Mouse (Mus musculus) forebrain, postnatal 0 days (tissue): ENCODE data around the gene Dnmt3b. TPM values are rescaled to one million over a fixed set of nuclear protein-coding genes. Genes with fewer than 3 reads are reported as not detected.
A peak's percentile ranks its signal among the peaks of the same experiment; 100 is the strongest.
"Not testable (repeated sequence)": the region's sequence is repeated elsewhere in the genome, so short reads cannot be mapped to it uniquely, and the experiment has no call there.

ENCODE experiments used
- ATAC-seq: fragments of 200-750 bp; cut with Nextera tagmentation; 2 replicates; pipeline ENCODE4 v1.8.0; 2017; ENCODE audit warnings: mild to moderate bottlenecking, moderate library complexity
- DNase-seq: peaks from one replicate; pipeline ENCODE4 v3.0.0-alpha.2; 2015
- H3K27ac ChIP-seq: fragments of 300-500 bp; sonication (generic); 2 replicates; pipeline ENCODE4 v1.5.1; 2014; ENCODE audit warnings: low read depth, mild to moderate bottlenecking, antibody characterized with exemption, low read length, moderate library complexity, mixed read lengths
- H3K27me3 ChIP-seq: fragments of 300-500 bp; sonication (generic); 2 replicates; pipeline ENCODE4 v1.6.1; 2014; ENCODE audit warnings: mild to moderate bottlenecking, low read length, mixed read lengths; ENCODE audit not compliant: insufficient read depth
- H3K36me3 ChIP-seq: fragments of 300-500 bp; sonication (generic); 2 replicates; pipeline ENCODE4 v1.6.1; 2014; ENCODE audit warnings: mild to moderate bottlenecking, moderate library complexity; ENCODE audit not compliant: insufficient read depth
- H3K4me1 ChIP-seq: fragments of 300-500 bp; sonication (generic); 2 replicates; pipeline ENCODE4 v1.6.1; 2014; ENCODE audit warnings: antibody characterized with exemption; ENCODE audit not compliant: insufficient read depth
- H3K4me2 ChIP-seq: fragments of 300-500 bp; sonication (generic); 2 replicates; pipeline ENCODE4 v1.6.1; 2014; ENCODE audit warnings: low read depth, mild to moderate bottlenecking, moderate library complexity
- H3K4me3 ChIP-seq: fragments of 300-500 bp; sonication (generic); 2 replicates; pipeline ENCODE4 v1.5.1; 2014; ENCODE audit warnings: low read depth, low read length, mixed read lengths
- H3K9ac ChIP-seq: fragments of 300-500 bp; sonication (generic); 2 replicates; pipeline ENCODE4 v1.6.1; 2014; ENCODE audit warnings: mild to moderate bottlenecking
- H3K9me3 ChIP-seq: fragments of 300-500 bp; sonication (generic); 2 replicates; pipeline ENCODE4 v1.6.1; 2016; ENCODE audit warnings: low read length
- CTCF ChIP-seq: sonication (generic); IDR thresholded peaks from 2 replicates; pipeline ENCODE4 v1.5.1; 2016; ENCODE audit warnings: antibody characterized with exemption, control low read depth, low read depth
- WGBS: fragments of 180-500 bp; shearing (Covaris S2); extraction: QIAGEN DNeasy Blood & Tissue Kit; methylation state at CpG from one replicate; pipeline ENCODE4 v1.1.7; 2014; 5-methylcytosine and 5-hydroxymethylcytosine counted together
- polyA plus RNA-seq: library from polyadenylated mRNA; unstranded; fragments of >200 nt; fragmentation: Nextera tagmentation; extraction: Ambion mirVana; gene quantifications from 2 replicates; pipeline ENCODE4 v1.2.1, GENCODE M21; 2015
- total RNA-seq: library from RNA; depleted of rRNA; stranded (reverse); fragments of >200 nt; gene quantifications from 2 replicates; pipeline ENCODE4 v1.2.3, GENCODE M21; 2014; rRNA removed

Gene Dnmt3b
- total and polyA plus RNA-seq, 2 experiments from 2014 or later = 1.9 to 3.9 TPM

DNA sequence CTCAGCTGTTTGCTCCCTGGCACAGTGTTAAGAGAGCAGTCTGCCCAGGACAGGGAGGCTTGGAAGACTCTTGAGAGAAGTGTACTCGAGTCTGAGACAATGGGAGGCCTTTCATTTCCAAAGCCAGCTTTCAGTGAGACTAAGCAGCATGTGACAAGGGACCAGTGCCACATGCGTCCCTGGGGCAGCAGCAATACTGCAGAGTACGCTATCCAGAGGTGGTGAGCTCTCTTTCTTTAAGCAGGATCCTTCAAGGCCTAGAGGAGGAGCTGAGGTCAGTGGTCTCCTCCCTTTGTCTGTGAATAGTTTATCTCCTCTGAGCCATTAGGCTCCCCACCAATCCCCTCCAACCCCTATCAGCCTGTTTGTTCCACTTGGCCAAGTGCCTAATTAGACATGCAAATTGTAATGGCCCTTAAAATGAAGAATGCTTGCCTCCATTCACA, 63.4 kb downstream of the Dnmt3b start:
- no peaks in the 10 kb centered on the region for H3K9me3 ChIP-seq
- H3K4me3 ChIP-seq = no peak overlapping the region
- no peaks in the 10 kb centered on the region for H3K36me3 ChIP-seq
- H3K9ac ChIP-seq = no peak overlapping the region
- no peak overlapping the region for H3K4me2 ChIP-seq
- peak; percentile 82 for ATAC-seq
- no peaks in the 10 kb centered on the region for H3K4me1 ChIP-seq
- peak; percentile 39 for DNase-seq
- WGBS = 15% methylated on average over 3 of the region's 3 CpGs
- TF ChIP-seq CTCF = no peak
- H3K27ac ChIP-seq = peak overlapping the region; percentile 62
- H3K27me3 ChIP-seq = no peaks in the 10 kb centered on the region

DNA sequence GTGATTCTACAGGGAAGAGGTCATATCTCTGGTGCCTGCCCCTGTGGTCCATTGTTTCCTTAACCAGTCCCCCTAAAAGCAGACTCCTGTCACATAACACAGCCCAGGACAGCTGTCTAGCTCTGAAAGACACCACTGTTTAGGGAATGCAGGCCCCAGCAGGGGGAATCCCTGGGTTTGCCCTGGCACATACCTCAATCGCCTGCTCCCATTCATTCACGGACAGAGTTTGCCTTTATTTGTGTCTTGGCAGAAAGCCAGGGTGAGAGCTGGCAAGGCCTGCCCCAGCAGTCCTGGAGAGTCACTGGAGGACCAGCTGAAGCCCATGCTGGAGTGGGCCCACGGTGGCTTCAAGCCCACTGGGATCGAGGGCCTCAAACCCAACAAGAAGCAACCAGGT, 64.0 kb downstream of the Dnmt3b start:
- Histone ChIP-seq H3K9ac (no peak overlapping the region), H3K27ac (peak overlapping the region; percentile 62; the same call in 1 of the 2 replicates), H3K9me3 (no peaks in the 10 kb centered on the region), H3K4me1 (no peaks in the 10 kb centered on the region), H3K4me3 (no peak overlapping the region), H3K27me3 (no peaks in the 10 kb centered on the region), H3K36me3 (no peaks in the 10 kb centered on the region), H3K4me2 (no peak overlapping the region)
- TF ChIP-seq CTCF = no peak
- DNase-seq = peak; percentile 74
- 12% methylated on average over 4 of the region's 4 CpGs for WGBS
- peak; percentile 89 for ATAC-seq

DNA sequence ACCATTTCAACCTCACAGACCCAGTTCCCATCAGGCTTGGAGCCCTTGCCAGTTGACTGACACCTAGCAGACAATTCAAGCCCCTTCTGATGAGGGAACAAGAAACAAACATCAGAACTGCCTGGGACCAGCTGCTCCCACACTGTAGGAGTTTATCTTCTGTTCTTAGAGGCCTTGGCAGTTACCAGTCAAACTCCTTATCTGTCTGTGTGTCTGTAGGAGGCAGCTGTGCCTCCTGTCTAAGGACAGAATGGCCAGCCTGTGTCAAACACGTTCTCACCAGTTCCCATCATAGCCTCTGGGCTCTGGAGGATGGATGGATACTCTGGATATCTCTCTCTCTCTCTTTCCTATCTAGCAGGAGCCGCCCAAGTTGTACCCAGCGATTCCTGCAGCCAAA, 68.6 kb downstream of the Dnmt3b start:
- not testable (repeated sequence) for H3K9ac ChIP-seq

DNA sequence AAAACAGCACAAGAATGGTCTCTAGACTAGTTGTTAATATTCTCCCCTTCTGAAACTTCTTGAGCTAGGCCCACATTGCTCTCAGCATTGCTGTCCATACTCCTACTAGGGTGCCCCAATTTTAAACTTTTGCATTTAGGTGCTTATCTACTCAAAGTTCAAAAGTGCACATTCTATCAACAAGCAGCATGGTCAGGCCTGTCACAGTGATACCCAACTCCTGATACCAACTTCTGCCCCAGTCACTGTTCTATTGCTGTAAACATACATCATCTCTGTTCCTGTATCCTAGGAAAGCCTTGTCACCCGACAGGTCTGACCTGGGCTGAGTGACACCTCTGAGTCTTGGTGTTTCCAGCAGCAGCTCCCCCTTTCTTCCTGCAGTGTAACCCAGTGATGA, 73.8 kb downstream of the Dnmt3b start:
- no peak overlapping the region for H3K27ac ChIP-seq
- 92% methylated on average over 1 of the region's 1 CpGs for WGBS

More for the DNA sequence above, 68.6 kb downstream of the Dnmt3b start:
- H3K27ac ChIP-seq, H3K4me2 ChIP-seq, DNase-seq, H3K36me3 ChIP-seq, H3K4me1 ChIP-seq, H3K9me3 ChIP-seq, H3K4me3 ChIP-seq, H3K27me3 ChIP-seq, ATAC-seq: not testable (repeated sequence)
- WGBS = 78% methylated on average over 3 of the region's 3 CpGs

DNA sequence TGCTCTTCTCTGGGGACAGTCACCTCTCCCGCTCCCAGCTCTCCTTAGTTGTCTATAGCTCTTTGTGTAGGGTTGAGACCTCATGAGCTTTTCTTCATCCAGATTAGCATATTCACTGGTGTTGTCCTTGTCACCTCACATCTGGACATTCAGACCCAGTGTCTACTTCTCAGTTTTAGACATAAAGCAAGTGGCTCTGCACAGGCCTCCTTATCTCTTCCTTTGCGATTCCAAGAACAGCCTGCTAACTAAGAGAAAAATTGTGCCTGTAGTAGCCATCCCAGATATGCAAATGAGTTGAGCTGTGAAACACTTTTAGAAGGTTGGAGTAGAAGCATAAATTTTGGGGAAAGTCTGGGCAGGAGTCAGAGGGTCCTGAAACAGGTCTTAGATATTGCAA, 75.2 kb downstream of the Dnmt3b start:
- no peak overlapping the region for H3K9ac ChIP-seq
- no peaks in the 10 kb centered on the region for H3K4me1 ChIP-seq
- TF ChIP-seq CTCF = no peak
- H3K27ac ChIP-seq = no peak overlapping the region
- DNase-seq (no peak), ATAC-seq (no peak)
- 69% methylated on average over 2 of the region's 2 CpGs for WGBS
- H3K27me3 ChIP-seq = no peaks in the 10 kb centered on the region
- H3K9me3 ChIP-seq = no peaks in the 10 kb centered on the region
- no peak overlapping the region for H3K4me3 ChIP-seq
- no peaks in the 10 kb centered on the region for H3K36me3 ChIP-seq
- H3K4me2 ChIP-seq = no peak overlapping the region

More for the DNA sequence above, 73.8 kb downstream of the Dnmt3b start:
- Histone ChIP-seq H3K9ac (no peak overlapping the region), H3K4me3 (no peak overlapping the region), H3K27me3 (no peaks in the 10 kb centered on the region), H3K9me3 (no peaks in the 10 kb centered on the region), H3K4me2 (no peak overlapping the region), H3K36me3 (no peaks in the 10 kb centered on the region), H3K4me1 (no peaks in the 10 kb centered on the region)
- TF ChIP-seq CTCF = no peak
- no peak for ATAC-seq
- DNase-seq = no peak

DNA sequence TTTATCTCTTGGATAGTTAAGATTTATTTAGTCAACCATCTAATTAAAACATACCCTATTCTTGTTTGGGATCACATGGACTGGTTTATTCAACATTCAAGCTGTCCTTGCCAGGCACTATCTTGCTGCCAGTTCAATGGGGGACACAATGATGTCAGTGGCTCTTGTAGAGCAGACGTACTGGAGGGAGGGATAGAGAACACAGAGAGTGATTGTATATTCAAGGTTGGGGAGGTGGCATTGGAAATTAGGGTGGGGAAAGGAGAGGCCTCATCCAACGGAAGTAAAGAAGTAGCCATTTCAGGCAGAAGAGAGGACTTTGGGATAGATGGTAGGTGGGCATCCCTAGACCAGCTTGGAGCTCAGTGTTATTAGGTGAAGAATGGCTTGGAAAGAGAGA, 75.6 kb downstream of the Dnmt3b start:
- Histone ChIP-seq H3K4me3 (no peak overlapping the region), H3K9me3 (no peaks in the 10 kb centered on the region), H3K27me3 (no peaks in the 10 kb centered on the region), H3K9ac (no peak overlapping the region), H3K27ac (no peak overlapping the region), H3K36me3 (no peaks in the 10 kb centered on the region), H3K4me2 (no peak overlapping the region), H3K4me1 (no peaks in the 10 kb centered on the region)
- WGBS = 21% methylated on average over 2 of the region's 2 CpGs
- DNase-seq = no peak
- TF ChIP-seq CTCF = no peak
- ATAC-seq = 0 out of 2 replicates have a peak, but pooled peaks have one; percentile 45

DNA sequence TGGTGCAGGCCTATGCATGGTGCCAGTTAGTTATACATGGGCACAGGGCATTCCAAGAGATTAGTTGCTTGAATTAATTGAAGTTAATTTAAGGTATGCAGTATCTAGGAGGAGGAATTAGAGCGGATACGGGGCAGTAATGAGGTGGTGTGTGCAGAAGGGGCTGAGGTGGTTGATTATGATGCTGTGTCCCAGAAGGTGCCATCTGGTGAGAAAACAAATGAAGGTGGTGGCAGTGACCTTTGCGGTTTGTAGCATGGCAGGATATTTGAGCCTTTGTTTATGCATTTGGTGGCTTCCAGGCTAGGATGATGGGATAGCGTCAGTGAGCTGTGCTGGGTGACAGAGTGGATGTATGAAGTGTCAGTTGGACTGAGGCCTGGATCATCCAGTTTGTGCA, 76.0 kb downstream of the Dnmt3b start:
- no peak overlapping the region for H3K9ac ChIP-seq
- H3K4me3 ChIP-seq = no peak overlapping the region
- H3K4me2 ChIP-seq = no peak overlapping the region
- H3K9me3 ChIP-seq = no peaks in the 10 kb centered on the region
- DNase-seq (no peak), ATAC-seq (no peak)
- H3K4me1 ChIP-seq = no peaks in the 10 kb centered on the region
- no peaks in the 10 kb centered on the region for H3K36me3 ChIP-seq
- H3K27me3 ChIP-seq = no peaks in the 10 kb centered on the region
- TF ChIP-seq CTCF = no peak
- H3K27ac ChIP-seq = no peak overlapping the region
- 65% methylated on average over 4 of the region's 4 CpGs for WGBS

DNA sequence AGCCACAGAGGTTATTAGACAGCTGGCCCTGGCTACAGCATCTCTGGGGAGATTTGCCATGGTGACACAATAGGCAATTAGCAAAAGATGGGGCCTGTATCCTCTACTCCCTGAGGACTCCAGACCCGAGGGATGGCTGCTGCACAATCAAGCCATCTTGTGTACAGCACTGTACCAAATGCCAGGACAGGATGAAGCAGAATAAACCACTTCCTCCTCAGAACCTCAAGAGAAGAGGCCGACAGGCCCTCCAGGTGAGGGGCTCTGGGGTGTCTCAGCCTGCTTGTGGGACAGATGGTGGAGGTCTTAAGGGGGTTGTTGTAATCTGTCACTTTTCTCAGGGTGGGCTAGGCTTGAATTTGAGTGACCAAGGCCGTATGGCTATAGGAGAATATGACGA, 84.8 kb downstream of the Dnmt3b start:
- no peak for ATAC-seq
- no peaks in the 10 kb centered on the region for H3K4me1 ChIP-seq
- H3K36me3 ChIP-seq = no peaks in the 10 kb centered on the region
- 82% methylated on average over 4 of the region's 4 CpGs for WGBS
- no peak overlapping the region for H3K27ac ChIP-seq
- no peak overlapping the region for H3K9ac ChIP-seq
- TF ChIP-seq CTCF = no peak
- no peak for DNase-seq
- H3K4me3 ChIP-seq = no peak overlapping the region
- H3K9me3 ChIP-seq = no peaks in the 10 kb centered on the region
- H3K27me3 ChIP-seq = no peaks in the 10 kb centered on the region
- H3K4me2 ChIP-seq = no peak overlapping the region

Other genes starting within 250 kb of the Dnmt3b start
- gene 4930404H24Rik, start 156.7 kb upstream of the Dnmt3b start, total RNA-seq = not detected in 2 replicates
- not detected in 2 replicates for gene 4930404H24Rik, start 156.7 kb upstream of the Dnmt3b start, polyA plus RNA-seq
- gene Nol4l, start 119.5 kb upstream of the Dnmt3b start, total RNA-seq = 57.4 and 58.5 TPM in 2 replicates
- gene Nol4l, start 119.5 kb upstream of the Dnmt3b start, polyA plus RNA-seq = 20.5 and 28.0 TPM in 2 replicates
- gene Commd7, start 16.7 kb upstream of the Dnmt3b start, total RNA-seq = 39.2 and 46.4 TPM in 2 replicates
- gene Commd7, start 16.7 kb upstream of the Dnmt3b start, polyA plus RNA-seq = 105 and 116 TPM in 2 replicates
- not detected in 2 replicates for gene Dnmt3c, start 47.2 kb downstream of the Dnmt3b start, total RNA-seq
- gene Dnmt3c, start 47.2 kb downstream of the Dnmt3b start, polyA plus RNA-seq = not detected in 2 replicates
- 97.6 and 117 TPM in 2 replicates for gene Mapre1, start 91.8 kb downstream of the Dnmt3b start, total RNA-seq
- 354 and 411 TPM in 2 replicates for gene Mapre1, start 91.8 kb downstream of the Dnmt3b start, polyA plus RNA-seq
- 0.05 and 0.23 TPM in 2 replicates for gene Efcab8, start 130.5 kb downstream of the Dnmt3b start, total RNA-seq
- not detected in 2 replicates for gene Efcab8, start 130.5 kb downstream of the Dnmt3b start, polyA plus RNA-seq
- not detected in 2 replicates for gene Sun5, start 221.6 kb downstream of the Dnmt3b start, total RNA-seq
- gene Sun5, start 221.6 kb downstream of the Dnmt3b start, polyA plus RNA-seq = not detected in 2 replicates
- gene Bpifb2, start 225.6 kb downstream of the Dnmt3b start, total RNA-seq = not detected in 2 replicates
- gene Bpifb2, start 225.6 kb downstream of the Dnmt3b start, polyA plus RNA-seq = not detected in 2 replicates